Comparison of ENCODE assay signal across 8 mouse cellular contexts in genomic region chr11:62550227-62550685, GRCm38 (mm10). TPM values are rescaled to one million over a fixed set of nuclear protein-coding genes. Genes with fewer than 3 reads are reported as not detected.
DNase-seq lines count a peak whose midpoint lies in the region; ATAC-seq and TF ChIP-seq lines count a peak whose summit lies in the region.

No protein-coding gene starts in this region.

- peak overlapping the region; percentile 98 for H3K9ac ChIP-seq in heart, embryonic 13.5 days
- H3K9ac ChIP-seq in liver, embryonic 12.5 days, result peak overlapping the region; percentile 94

- peak overlapping the region; percentile 50 for H3ac ChIP-seq in myocyte (ENCODE audit: control insufficient read depth, insufficient read length)

- no peaks in the 10 kb centered on the region for H3K9me3 ChIP-seq in embryonic facial prominence, embryonic 10.5 days
- no peaks in the 10 kb centered on the region for H3K9me3 ChIP-seq in heart, embryonic 13.5 days
- H3K9me3 ChIP-seq in liver, embryonic 12.5 days (replicated peaks), result no peaks in the 10 kb centered on the region

- peak; percentile 91 for DNase-seq in 416B (ENCODE audit: low read depth)
- DNase-seq in adrenal gland, adult 18-20 months (ENCODE audit: low spot score in 2 of 2), result peak; percentile 41 to 49
- no peak for DNase-seq in embryonic facial prominence, embryonic 10.5 days (ENCODE audit: low spot score)
- peak; percentile 69 for DNase-seq in kidney, postnatal 10 days
- peak; percentile 46 for DNase-seq in testis, postnatal 14 days (ENCODE audit: low spot score)

- no peak for TF ChIP-seq POLR2A in myocyte (IDR thresholded peaks at IDR 0.05; ENCODE audit: insufficient read length, low read depth)

- no peaks in the 10 kb centered on the region for H3K27me3 ChIP-seq in embryonic facial prominence, embryonic 10.5 days (replicated peaks; ENCODE audit: low read depth, poor library complexity, severe bottlenecking)
- H3K27me3 ChIP-seq in heart, embryonic 13.5 days (replicated peaks), result no peaks in the 10 kb centered on the region
- no peaks in the 10 kb centered on the region for H3K27me3 ChIP-seq in liver, embryonic 12.5 days (replicated peaks)
- H3K27me3 ChIP-seq in myocyte (ENCODE audit: control insufficient read depth, insufficient read depth, insufficient read length), result no peaks in the 10 kb centered on the region

- 8% methylated on average over 11 of the region's 11 CpGs for WGBS in embryonic facial prominence, embryonic 10.5 days
- 2% methylated on average over 11 of the region's 11 CpGs for WGBS in heart, embryonic 13.5 days
- WGBS in liver, embryonic 12.5 days (ENCODE audit: insufficient replicate concordance), result 1% methylated on average over 11 of the region's 11 CpGs

- H3K27ac ChIP-seq in embryonic facial prominence, embryonic 10.5 days (replicated peaks), result peak overlapping the region; percentile 100
- H3K27ac ChIP-seq in heart, embryonic 13.5 days (replicated peaks), result peak overlapping the region; percentile 98
- peak overlapping the region; percentile 98 for H3K27ac ChIP-seq in liver, embryonic 12.5 days

- peaks cover 32% of the 10 kb centered on the region for H3K79me2 ChIP-seq in myocyte (ENCODE audit: control insufficient read depth, insufficient read depth)

- peaks cover 27% of the 10 kb centered on the region for H3K36me3 ChIP-seq in embryonic facial prominence, embryonic 10.5 days (replicated peaks)
- H3K36me3 ChIP-seq in heart, embryonic 13.5 days, result peaks cover 24% of the 10 kb centered on the region
- peaks cover 27% of the 10 kb centered on the region for H3K36me3 ChIP-seq in liver, embryonic 12.5 days
- H3K36me3 ChIP-seq in myocyte (ENCODE audit: control insufficient read depth, insufficient read depth), result peaks cover 17% of the 10 kb centered on the region

- peaks cover 28% of the 10 kb centered on the region for H3K4me1 ChIP-seq in embryonic facial prominence, embryonic 10.5 days
- peaks cover 31% of the 10 kb centered on the region for H3K4me1 ChIP-seq in heart, embryonic 13.5 days
- peaks cover 45% of the 10 kb centered on the region for H3K4me1 ChIP-seq in liver, embryonic 12.5 days

- peak overlapping the region; percentile 93 for H3K4me2 ChIP-seq in heart, embryonic 13.5 days
- H3K4me2 ChIP-seq in liver, embryonic 12.5 days, result peak overlapping the region; percentile 99
- H3K4me2 ChIP-seq in myocyte (ENCODE audit: low read depth), result peak overlapping the region; percentile 98

- ATAC-seq in heart, embryonic 13.5 days (ENCODE audit: extremely low read depth, insufficient number of reproducible peaks, low FRiP score, low TSS enrichment), result peak; percentile 59
- peak; percentile 67 for ATAC-seq in liver, embryonic 12.5 days

- H3K4me3 ChIP-seq in embryonic facial prominence, embryonic 10.5 days, result peak overlapping the region; percentile 77
- H3K4me3 ChIP-seq in heart, embryonic 13.5 days, result peak overlapping the region; percentile 84
- peak overlapping the region; percentile 82 for H3K4me3 ChIP-seq in liver, embryonic 12.5 days
- H3K4me3 ChIP-seq in myocyte, result peak overlapping the region; percentile 50

TF ChIP-seq in myocyte, 11 proteins besides CTCF, POLR2A, EP300 and RAD21:
- TF ChIP-seq MAX (IDR thresholded peaks at IDR 0.05; ENCODE audit: low read depth) (peak; percentile 79), USF1 (IDR thresholded peaks at IDR 0.05; ENCODE audit: low read depth) (peak; percentile 26), MYOG (IDR thresholded peaks at IDR 0.05; ENCODE audit: control insufficient read depth in 1 of 3, insufficient read depth in 1 of 3, insufficient read length in 2 of 3, low read depth in 2 of 3) (no peak)
TF ChIP-seq in myocyte: peak in this region for 2.

RNA-seq across cellular contexts. Expression of gene Ubb, which starts 0.7 kb away (rescaled TPM):
- 1,000 to 10,000 TPM; 1,040 to 1,434 TPM for total RNA-seq in adrenal gland, adult 18-20 months (2021)
- polyA plus RNA-seq in embryonic facial prominence, embryonic 10.5 days (2016; fragmentation: Nextera tagmentation; extraction: Ambion mirVana), result 3,487 and 3,558 TPM in 2 replicates
- polyA plus RNA-seq in heart, embryonic 13.5 days (2015; fragmentation: Nextera tagmentation; extraction: Ambion mirVana), result 2,701 and 2,883 TPM in 2 replicates
- 1,472 and 1,525 TPM in 2 replicates for polyA plus RNA-seq in liver, embryonic 12.5 days (2016; fragmentation: Nextera tagmentation; extraction: Ambion mirVana)
- polyA plus RNA-seq in myocyte (2012; fragmentation: generic; extraction: Trizol), result 2,028 TPM

RNA-seq across cellular contexts. Expression of gene Cenpv, which starts 11.2 kb away (rescaled TPM):
- 10 to 100 TPM; 32.0 to 33.1 TPM for total RNA-seq in adrenal gland, adult 18-20 months (2021)
- polyA plus RNA-seq in embryonic facial prominence, embryonic 10.5 days (2016; fragmentation: Nextera tagmentation; extraction: Ambion mirVana), result 23.0 and 25.4 TPM in 2 replicates
- 16.4 and 16.7 TPM in 2 replicates for polyA plus RNA-seq in heart, embryonic 13.5 days (2015; fragmentation: Nextera tagmentation; extraction: Ambion mirVana)
- polyA plus RNA-seq in liver, embryonic 12.5 days (2016; fragmentation: Nextera tagmentation; extraction: Ambion mirVana), result 30.6 and 32.3 TPM in 2 replicates
- 11.1 TPM for polyA plus RNA-seq in myocyte (2012; fragmentation: generic; extraction: Trizol)

RNA-seq across cellular contexts. Expression of gene Trpv2, which starts 24.0 kb away (rescaled TPM):
- total RNA-seq in adrenal gland, adult 18-20 months (2021), result 1 to 10 TPM; 3.4 to 7.2 TPM
- polyA plus RNA-seq in embryonic facial prominence, embryonic 10.5 days (2016; fragmentation: Nextera tagmentation; extraction: Ambion mirVana), result 2.6 and 3.8 TPM in 2 replicates
- polyA plus RNA-seq in heart, embryonic 13.5 days (2015; fragmentation: Nextera tagmentation; extraction: Ambion mirVana), result 3.4 and 4.7 TPM in 2 replicates
- polyA plus RNA-seq in liver, embryonic 12.5 days (2016; fragmentation: Nextera tagmentation; extraction: Ambion mirVana), result 8.0 and 9.0 TPM in 2 replicates
- polyA plus RNA-seq in myocyte (2012; fragmentation: generic; extraction: Trizol), result 5.4 TPM
